Mouse (Mus musculus): ENCODE measurements around the gene Foxred1.

Foxred1 gene

DNA sequence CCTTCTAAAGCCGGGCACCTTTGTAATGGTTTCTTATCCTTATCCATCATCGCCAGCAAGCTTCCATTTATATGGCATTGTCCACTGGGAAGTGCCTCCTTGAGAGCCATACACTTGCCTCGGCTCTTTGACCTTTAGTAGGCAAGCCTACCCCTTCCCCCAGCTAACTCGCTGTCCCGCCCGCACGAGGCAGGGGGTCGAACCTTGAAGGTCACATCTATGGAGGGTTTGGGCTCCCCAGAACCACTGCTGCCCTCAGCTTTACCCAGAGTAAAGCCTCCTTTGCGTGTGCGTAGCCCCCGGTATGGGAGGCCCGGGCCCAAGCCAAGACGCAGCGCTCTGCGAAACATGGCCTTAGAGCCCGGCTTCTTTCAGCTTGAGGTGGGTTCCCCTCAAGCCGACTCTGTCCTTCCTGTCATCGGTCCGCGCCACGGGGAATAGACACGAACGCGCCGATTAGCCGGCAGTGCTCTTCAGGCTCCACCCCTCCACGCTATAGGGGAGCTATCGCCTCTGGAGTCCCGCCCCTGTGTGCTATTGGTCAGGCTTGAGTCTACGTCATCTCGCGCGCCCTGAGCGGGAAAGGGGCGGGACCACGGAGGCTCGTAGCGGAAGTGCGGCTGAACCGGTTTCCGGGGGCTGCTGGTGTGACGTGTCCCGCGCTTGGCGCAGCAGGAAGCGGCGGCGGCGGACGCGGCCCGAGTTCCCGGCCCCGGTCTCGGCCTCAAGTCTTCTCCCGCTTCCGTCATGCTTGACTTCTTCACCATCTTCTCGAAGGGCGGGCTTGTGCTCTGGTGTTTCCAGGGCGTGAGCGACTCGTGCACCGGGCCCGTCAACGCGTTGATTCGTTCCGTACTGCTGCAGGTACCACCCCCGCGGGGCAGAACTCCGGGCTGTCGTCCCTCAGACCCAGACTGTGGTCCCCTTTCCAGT, at the start of gene Foxred1:
Foxred1 (minus strand) TSS at position 514 of the 933 bp plus-strand sequence.
- DNase-seq (ENCODE audit: inconsistent ontology term), result peak; percentile 99

DNA sequence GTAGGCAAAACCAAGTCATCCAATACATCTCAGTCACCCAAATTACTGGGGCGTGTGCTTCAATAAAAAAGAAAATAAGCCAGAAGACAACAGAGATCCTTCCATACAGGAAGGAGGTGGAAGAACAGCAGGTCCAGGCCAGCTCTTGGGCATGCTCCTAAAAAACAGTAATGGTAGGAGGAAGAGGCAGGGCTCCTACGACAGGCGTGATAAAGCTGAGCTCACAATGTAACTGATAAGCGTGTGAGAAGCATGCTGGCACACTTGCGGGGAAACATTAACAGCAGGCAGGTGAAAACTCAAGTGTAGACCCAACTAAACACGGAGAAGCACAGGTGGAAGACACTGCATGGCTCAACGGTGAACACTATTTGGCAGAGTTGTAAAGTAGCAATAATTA, 46.5 kb upstream of the Foxred1 start:
- no peak for DNase-seq (ENCODE audit: inconsistent ontology term)

DNA sequence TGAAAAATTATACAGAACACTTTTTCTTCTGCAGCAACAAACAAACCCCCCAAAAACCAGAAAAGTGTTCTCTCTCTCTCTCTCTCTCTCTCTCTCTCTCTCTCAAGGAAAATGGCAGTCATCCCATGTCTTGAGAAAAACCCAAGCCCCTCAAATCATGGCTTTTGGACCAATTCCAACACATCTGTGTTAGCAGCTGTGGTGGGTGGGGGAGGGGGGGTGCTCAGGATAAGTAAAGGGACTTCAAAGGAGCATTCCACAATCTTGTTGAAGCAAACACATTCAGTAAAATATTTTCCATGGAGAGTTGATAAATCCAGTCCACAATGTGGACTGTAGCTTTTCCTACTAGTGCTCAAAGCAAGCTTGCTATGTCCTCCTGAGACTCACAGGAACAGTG, 38.6 kb upstream of the Foxred1 start:
- no peak for DNase-seq (ENCODE audit: inconsistent ontology term)

DNA sequence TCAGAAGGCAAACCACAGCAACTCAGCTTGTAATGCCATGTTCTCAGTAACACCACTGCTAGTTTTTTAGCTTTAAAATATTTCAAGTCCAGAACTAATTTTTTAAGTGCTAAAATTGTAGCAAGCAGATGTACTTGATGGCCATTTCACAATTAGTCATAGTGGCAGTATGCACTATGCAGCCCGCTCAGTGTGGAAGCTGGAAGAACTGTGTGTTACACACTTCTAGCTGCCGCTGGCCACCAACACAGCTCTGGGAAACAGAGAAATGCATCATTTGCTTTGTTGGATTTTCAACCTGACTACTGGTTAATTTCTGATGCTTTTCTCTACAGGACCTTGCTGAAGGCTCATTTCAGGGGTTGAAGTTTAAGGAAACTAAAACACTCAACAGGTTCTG, 36.5 kb upstream of the Foxred1 start:
- no peak for DNase-seq (ENCODE audit: inconsistent ontology term)

DNA sequence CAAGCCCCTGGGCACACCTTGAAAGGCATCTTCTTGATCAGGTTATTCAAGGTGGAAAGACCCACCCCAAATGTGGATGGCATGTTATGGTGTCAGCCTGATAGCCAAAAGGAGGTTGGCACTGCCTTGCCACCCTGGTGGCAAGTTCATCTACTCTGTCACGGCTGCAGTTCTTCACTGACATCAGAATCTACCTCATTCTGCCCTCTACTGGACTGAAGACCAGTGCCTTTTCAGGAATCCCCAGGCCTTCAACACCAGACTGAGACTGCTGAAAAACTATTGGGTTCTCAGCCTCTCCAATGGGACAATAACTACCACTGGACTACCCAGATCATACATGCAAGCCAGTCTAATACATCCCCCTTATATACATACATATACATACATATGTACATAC, 28.9 kb upstream of the Foxred1 start:
- no peak for DNase-seq (ENCODE audit: inconsistent ontology term)

DNA sequence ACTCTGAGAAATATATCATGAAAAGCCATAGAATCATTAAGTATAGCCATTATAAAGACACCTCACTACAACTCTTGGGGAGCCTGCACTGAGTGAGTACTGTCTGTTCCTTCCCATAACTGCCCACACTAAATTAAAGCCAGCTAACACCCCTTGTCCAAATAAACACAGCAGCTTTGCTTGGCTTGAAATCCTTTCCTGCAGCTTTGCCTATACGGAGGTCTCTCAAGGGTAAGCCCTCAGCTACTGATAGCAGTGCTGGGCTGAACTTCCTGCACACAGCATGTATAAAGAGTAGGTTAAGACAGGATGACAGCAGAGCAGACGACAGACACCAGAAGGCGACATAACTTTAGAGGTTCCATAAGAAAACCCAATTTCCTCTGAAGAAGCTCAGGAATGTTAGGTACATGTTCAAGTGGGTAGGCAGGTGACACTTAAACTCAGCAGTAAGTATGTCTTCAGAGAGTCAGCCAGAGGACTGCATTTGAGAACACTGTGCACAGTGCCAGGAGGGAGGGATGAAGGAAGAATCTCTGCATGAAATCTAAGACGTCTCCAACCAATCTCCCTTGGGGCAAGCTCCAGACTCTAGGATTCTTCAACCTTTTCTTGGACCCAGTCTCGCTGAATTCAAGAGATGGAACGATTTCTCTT, 28.2 kb upstream of the Foxred1 start:
- DNase-seq (ENCODE audit: inconsistent ontology term), result no peak

DNA sequence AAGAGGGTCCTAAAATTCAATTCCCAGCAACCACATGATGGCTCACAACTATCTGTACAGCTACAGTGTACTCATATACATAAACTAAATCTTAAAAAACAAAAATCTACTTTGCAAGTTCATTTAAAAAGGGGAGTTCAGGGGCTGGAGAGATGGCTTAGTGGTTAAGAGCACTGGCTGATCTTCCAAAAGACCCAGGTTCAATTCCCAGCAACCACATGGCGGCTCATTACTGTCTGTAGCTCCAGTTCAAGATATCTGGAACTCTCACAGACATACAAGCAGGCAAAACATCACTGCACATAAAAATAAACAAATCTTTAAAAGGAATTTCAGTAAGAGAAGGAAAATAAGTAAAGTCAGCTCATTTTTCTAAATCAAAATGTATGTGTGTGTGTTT, 27.5 kb upstream of the Foxred1 start:
- no peak for DNase-seq (ENCODE audit: inconsistent ontology term)

DNA sequence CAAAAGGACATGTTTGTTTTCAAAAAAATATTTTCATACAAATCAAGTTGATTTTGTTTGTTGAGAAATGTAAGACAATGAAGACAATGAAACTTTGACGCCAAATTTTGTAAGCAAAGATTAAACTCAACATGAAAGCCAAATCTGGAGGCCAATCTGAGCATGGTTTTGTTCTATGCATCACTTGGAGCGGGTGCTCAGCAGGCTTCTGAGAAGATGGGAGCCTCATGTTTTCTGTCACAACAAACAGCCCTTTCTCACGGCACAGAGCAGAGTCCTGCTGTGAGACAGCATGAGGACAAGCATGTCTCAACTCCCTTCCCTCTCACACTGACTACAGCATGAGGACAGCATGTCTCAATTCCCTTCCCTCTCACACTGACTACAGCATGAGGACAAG, 25.1 kb upstream of the Foxred1 start:
- DNase-seq (ENCODE audit: inconsistent ontology term), result no peak

DNA sequence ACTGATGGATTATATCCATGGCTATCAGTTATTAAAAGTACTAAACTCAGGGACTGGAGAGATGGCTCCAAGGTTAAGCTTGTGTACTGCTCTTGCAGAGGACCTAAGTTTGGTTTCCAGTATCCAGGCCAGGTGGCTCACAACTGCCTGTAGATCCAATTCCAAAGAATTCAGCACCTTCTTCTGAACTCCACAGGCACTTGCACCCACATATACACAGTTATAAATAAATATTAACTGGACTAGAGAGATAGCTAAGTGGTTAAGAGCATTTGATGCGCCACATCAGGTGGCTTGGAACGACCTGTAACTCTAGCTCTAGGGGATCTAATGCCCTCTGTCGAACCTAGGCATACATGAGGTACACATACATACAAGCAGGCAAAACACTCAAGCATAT, 17.8 kb upstream of the Foxred1 start:
- no peak for DNase-seq (ENCODE audit: inconsistent ontology term)

DNA sequence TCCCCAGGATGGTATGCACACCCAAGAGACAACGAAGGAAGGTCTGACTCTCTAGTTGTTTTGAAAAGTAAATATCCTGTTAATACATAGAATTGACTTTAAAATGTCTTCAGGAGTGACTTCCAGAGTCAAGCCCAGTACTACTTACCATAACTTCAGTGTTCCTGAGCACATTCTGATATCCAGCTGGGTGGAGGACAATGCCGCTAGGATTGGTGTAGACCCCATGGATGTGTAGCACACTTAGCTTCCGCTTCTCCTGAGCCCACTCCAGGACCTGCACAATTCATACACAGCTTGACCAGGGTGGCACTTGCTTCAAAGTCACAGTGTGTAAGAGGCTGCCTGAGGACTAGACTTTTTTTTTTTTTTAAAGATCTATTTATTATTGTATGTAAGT, 12.6 kb upstream of the Foxred1 start:
- no peak for DNase-seq (ENCODE audit: inconsistent ontology term)

DNA sequence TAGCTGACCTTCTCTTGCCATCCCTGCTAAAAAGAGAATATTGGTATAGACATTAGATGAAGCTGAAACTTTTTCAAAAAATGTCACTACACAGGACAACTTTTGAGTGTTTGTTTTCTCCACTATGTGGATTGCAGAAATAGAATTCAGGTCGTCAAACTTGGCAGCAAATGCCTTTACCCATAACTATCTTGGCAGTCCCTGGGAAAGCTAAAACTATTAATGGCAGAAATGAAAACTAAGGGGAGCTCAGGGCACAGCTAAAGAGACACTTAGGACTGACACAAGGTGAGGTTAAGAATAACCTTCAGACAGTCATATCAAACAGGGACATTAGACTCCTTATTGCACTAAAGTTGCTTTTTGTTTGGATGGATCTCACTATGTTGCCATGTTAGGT, 7.1 kb upstream of the Foxred1 start:
- DNase-seq (ENCODE audit: inconsistent ontology term), result no peak

DNA sequence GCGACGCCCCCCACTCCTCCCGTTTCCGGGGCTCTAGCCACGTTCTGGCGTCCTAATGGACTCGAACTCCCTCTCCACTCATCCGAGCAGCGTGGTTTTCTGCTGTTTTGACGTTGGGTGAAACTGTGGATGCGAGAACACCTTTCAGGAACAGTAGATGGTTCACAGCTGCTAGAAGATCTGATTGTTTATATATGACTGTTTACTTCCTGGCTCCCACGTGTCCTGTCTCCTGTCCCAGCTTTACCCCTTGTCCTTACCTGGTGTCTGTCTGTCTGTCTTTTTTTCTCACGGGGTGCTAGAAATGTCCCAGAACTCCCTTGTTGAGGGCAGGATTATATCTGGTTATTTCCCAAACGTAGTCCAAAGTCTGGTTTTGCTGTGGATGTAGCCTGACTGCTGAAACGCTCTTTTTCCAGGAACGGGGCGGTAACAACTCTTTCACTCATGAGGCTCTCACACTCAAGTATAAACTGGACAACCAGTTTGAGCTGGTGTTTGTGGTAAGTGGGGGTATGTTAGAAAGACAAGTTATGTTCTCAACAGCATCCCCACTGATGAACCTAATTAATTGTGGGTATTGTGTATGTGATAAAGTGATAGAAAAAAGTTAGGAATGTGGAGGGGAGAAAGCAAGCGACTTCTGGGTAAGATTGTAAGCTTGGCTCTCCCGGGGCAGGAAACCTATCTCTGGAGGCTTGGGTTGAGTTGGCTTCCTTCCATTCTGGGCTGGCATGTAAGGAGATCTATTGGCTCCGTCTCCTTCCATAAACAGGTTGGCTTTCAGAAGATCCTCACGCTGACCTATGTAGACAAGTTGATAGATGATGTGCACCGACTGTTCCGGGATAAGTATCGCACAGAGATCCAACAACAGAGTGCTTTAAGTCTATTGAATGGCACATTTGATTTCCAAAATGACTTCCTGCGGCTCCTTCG, 987 bp upstream of the Foxred1 start:
- no peak for DNase-seq (ENCODE audit: inconsistent ontology term)

DNA sequence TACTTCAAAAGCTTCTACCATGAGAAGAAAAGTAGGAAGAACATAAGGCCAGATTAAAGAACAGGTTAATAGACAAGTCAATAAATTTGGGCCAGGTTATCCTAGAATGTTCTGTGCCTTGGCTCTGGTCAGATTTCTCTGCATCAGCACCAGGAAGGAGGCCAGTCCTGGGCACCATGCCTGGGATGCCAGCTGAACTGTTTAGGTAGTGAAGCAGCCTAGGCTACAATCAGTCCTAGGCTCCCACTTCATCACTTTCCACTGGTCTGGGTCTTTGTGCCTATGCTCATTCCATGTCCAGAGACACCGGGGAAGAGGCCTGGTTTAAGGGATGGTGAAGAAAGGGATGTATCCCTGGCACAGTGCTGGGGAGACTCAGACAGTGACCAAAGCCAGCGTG, 6.4 kb downstream of the Foxred1 start:
- no peak for DNase-seq (ENCODE audit: inconsistent ontology term)

DNA sequence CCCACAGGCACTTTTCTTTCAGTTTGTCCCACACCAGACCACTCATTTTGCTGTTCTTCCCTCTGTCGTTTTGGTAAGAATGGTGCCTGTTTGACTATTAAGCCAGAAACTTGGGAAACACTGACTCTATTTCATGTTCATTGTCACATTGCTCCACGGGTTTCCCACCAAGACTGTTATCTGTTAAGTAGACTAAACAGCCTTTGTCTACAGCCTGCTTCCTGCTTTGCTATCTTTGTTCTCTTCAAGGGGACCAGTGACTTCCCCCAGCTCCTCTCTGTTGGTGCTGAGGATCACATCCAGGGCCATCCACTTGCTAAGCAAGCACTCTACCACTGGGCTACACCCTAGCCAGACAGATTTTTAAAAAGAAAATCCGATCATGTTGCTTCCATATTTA, 7.3 kb downstream of the Foxred1 start:
- DNase-seq (ENCODE audit: inconsistent ontology term), result no peak

DNA sequence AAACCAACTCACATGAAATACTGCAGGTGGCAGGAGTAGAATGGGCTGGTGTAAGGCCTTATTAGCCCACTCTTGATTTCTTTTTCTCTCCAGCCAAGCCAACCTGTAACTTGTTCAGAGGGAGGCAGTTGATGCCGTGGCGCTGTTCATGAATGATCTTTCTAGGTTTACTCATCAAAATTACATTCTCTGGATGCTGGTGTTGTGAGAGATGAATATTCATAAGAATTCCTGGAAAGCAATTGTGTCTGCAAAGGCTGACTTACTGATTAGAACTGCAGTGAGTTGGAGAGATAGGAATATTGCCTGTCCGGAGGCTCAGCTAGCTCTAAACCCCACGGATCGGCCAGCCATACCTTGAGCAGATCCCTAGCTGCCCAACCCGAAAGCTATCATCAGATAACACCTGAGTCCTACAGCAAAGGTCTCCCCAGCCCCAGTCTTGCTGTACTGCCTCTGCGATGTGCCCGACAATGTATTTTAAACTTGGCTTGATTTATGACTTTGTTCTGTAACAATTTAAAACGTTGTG, 10.3 kb downstream of the Foxred1 start:
- peak; percentile 64 for DNase-seq (ENCODE audit: inconsistent ontology term)

DNA sequence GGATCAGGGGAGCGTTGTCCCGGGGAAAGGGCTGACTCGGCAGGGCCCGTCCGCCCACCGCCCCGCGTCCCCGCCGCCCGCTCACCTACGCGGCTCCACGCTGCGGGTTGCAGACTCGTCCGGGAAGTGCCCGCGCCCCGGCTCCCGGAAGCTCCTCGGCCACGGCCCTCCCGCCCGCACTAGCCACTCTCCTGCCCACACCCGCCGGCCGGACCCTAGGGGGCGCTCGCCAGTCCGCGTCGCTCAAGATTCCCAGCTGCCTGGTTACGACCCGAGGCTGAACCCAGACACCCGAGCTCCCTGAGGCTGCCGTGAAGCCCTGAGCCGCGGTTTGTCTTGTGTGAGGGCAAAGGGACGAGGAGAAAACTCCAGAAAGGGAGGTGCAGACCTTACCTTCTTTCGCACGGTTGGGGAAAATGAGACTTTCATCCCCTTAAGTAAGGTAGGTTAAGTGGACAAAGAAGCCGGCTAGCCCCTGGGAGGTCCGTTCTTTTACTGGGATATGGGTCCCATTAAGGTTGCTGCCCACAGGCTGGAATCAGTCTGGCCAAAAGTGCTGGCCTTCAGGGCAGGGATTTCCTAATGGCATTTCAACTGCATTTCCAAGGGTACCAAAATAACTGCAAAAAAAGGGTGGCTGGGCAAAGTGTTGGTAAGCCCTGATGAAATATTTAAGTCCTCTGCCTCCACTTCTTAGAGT, 10.9 kb downstream of the Foxred1 start, which contains the start of the genes Srpr and Tirap:
Srpr (plus strand) TSS at position 404 of the 700 bp plus-strand sequence.
Tirap (minus strand) TSS at position 520 of the 700 bp plus-strand sequence.
- DNase-seq (ENCODE audit: inconsistent ontology term), result peak; percentile 94

DNA sequence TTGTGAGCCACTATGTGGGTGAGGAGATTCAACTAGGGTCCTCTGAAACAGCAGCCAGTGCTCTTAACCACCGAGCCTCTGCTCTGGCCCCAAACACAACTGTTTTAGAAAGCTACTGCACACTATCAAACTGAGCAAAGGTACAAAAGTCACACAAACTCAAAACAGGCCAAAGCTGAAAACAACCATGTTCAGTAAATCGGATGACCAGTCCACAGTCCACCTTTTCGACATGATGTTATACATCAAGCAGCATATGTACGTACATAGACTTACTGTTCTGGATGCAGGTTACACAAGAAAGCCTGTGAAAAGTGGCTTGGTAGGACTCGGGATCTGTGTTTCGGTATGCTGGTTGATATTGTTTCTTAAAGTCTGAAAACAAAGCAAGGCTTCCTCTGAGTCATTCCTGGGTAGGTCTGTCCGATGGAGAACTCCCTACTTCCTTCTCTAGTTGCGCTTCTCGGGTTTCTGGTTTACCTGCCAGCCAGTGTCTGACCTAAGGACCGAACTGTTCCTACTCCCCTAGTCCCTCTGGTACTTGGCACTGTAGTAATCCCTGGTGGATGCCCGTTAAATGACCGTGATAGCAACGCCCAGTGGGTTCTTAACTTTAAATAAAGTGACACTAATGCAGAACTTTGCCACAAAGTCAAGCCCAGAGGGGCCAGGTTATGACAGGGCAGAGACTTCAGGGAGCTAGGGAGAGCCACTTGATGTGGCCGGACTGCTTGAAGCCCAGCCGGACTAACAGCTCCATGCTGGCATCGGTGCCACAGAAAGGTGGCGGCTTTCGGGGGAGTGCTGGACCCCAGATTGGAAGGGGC, 11.7 kb downstream of the Foxred1 start:
- peak; percentile 70 for DNase-seq (ENCODE audit: inconsistent ontology term)

DNA sequence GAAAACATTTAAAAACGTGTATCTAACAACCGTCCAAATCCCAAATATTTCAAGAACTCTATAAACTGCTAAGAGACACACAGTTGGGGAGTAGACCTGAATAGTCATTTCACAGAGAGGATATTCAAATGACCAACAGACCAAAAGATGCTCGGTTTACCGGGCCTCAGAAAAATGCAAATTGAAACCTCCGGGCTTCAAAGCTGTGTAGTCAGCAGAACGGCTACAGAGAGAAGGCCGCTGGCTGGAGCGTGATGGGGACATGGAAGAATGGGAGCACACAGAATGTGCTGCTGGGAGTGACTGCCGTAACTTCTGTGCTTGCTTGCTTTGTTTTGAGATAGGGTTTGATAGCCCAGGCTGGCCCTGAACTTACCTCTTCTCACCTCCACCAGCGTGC, 12.5 kb downstream of the Foxred1 start:
- no peak for DNase-seq (ENCODE audit: inconsistent ontology term)

DNA sequence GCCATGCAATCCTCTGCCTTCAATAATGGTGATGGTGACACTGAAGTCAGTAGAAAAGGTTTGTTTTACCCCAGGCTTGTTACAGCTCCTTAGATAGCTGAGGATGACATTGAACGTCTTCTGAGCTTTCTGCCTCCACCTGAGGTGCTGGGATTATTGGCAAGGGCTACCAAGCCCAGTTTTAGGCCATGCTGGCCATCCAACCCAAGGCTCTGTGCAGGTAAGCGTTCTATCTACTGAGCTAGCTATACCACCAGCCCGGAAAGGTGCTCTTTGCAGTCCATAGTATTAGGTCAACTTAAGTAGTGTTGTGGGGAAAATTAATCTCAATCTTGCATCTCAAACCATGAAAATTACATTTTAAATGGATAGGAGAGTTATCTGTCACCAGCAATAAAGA, 13.2 kb downstream of the Foxred1 start:
- DNase-seq (ENCODE audit: inconsistent ontology term), result no peak

DNA sequence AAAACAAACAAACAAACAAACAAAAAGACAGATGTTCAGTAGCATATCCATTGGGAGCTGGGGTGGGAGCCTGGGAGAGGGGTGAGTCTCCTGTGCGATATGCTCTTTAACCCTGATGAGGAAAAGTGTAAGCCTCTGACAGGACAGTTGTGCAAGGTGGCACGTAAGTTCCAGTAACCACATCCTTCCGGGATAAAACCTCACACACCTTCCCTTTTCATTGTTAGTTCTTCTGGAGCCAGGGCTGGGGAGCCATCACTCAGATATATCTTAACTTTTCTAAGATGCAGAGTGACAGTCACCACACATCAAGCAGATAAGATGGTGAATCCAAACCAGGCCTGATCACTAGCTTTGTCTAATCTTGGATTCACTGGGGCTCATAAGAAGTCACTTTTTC, 16.8 kb downstream of the Foxred1 start:
- DNase-seq (ENCODE audit: inconsistent ontology term), result no peak

All from Muller cell, postnatal 12 days (primary cell).